Mouse (Mus musculus) CH12.LX (cell line): ENCODE data around the gene Ubap2l.

Experiments used
- CTCF ChIP-seq, 2 experiments: IDR thresholded peaks in 1 of 2; conservative IDR thresholded peaks in 1 of 2; 2 replicates each; pipeline ENCODE4 v1.5.1; 2011 to 2012; ENCODE audit warnings: low read depth in 2 of 2, low read length in 2 of 2, improper control_type of control experiment in 1 of 2, inconsistent platforms in 1 of 2, mild to moderate bottlenecking in 1 of 2, moderate library complexity in 1 of 2
- EP300 ChIP-seq: IDR thresholded peaks from 2 replicates; pipeline ENCODE4 v1.6.1; 2011; ENCODE audit warnings: low read length, improper control_type of control experiment
- ETS1 ChIP-seq: conservative IDR thresholded peaks from 2 replicates; pipeline ENCODE4 v1.6.1; 2012; ENCODE audit warnings: low read depth, mild to moderate bottlenecking, inconsistent platforms, low read length, improper control_type of control experiment, moderate library complexity
- KAT2A ChIP-seq: IDR thresholded peaks from 2 replicates; pipeline ENCODE4 v1.6.1; 2012; ENCODE audit warnings: low read length, improper control_type of control experiment, inconsistent platforms; ENCODE audit not compliant: insufficient replicate concordance
- POLR2A ChIP-seq: IDR thresholded peaks from 2 replicates; pipeline ENCODE4 v1.6.1; 2011; ENCODE audit warnings: low read depth, mild to moderate bottlenecking, improper control_type of control experiment, low read length
- RAD21 ChIP-seq: IDR thresholded peaks from 2 replicates; pipeline ENCODE4 v1.6.1; 2011; ENCODE audit warnings: low read depth, mild to moderate bottlenecking, low read length, improper control_type of control experiment, moderate library complexity
- SIN3A ChIP-seq: IDR thresholded peaks from 2 replicates; pipeline ENCODE4 v1.6.1; 2012; ENCODE audit warnings: low read length, improper control_type of control experiment, inconsistent platforms
- SMC3 ChIP-seq: IDR thresholded peaks from 2 replicates; pipeline ENCODE4 v1.6.1; 2011; ENCODE audit warnings: low read depth, low read length, improper control_type of control experiment
- ZMIZ1 ChIP-seq: IDR thresholded peaks from 2 replicates; pipeline ENCODE4 v1.6.1; 2012; ENCODE audit warnings: low read depth, mild to moderate bottlenecking, inconsistent platforms, low read length, improper control_type of control experiment

DNA sequence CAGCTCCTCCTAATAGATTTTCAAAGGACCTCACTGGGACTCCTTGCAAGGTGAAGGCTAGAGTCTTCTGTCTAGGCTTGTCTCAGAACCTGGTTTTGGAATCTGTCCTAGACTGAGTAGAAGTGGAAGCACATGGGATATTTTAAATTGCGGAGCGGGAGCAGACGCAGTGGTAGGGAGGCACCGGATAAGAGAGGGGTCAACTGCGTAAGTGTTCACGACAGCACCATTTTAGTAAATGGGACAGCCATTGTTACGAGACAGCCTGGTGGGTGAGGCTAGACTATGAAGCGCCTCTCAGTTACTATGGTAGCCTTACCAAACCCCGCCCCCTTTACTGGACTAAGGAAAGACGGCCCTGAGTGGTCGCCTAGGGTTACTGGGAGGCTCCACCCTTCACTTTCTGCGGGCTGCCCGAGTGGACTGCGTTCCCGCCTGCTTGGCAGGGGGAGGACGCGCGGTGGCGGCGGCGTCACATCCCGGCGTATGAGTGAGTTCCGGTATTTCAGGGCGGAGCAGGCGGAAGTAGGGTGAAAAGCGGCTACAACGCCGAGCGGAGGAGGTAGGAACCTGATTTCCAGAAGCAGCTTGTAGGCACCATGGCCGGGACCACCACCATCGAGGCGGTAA lies 26.8 kb upstream of the Ubap2l start:
- peak in 1 of 2 experiments; percentile 24; a peak in 1 of 4 replicates for TF ChIP-seq CTCF (conservative IDR thresholded peaks at IDR 0.05 in 1 of 2, IDR thresholded peaks at IDR 0.05 in 1 of 2; ENCODE audit: low read depth in 2 of 2, low read length in 2 of 2)
- TF ChIP-seq ZMIZ1, result peak; percentile 32; the same call in 1 of the 2 replicates
- 0 out of 2 replicates have a peak, but pooled peaks have one; percentile 11 for TF ChIP-seq KAT2A
- TF ChIP-seq SMC3, result no peak
- TF ChIP-seq POLR2A, result peak; percentile 82
- TF ChIP-seq SIN3A, result peak; percentile 97
- TF ChIP-seq ETS1, result no peak
- TF ChIP-seq EP300, result no peak
- no peak; the same call in 1 of the 2 replicates for TF ChIP-seq RAD21
